Mouse (Mus musculus): ENCODE measurements around the gene Gramd1b.

Gene Gramd1b

GRCm38 (mm10) chr9:40268040-40268747, 263.0 kb downstream of the Gramd1b start:
- DNase-seq (ENCODE audit: low spot score) = peak; percentile 44

GRCm38 (mm10) chr9:40263874-40264273, 267.3 kb downstream of the Gramd1b start:
- no peak for DNase-seq (ENCODE audit: low spot score)

GRCm38 (mm10) chr9:40252459-40252858, 278.7 kb downstream of the Gramd1b start:
- DNase-seq (ENCODE audit: low spot score) = no peak

GRCm38 (mm10) chr9:40249106-40249505, 282.1 kb downstream of the Gramd1b start:
- DNase-seq (ENCODE audit: low spot score) = no peak

- DNase-seq (ENCODE audit: low spot score) = no peak
These were observed 284.5 kb downstream of the Gramd1b start for GRCm38 (mm10) chr9:40246702-40247101.

GRCm38 (mm10) chr9:40245974-40246665, 285.1 kb downstream of the Gramd1b start:
- DNase-seq (ENCODE audit: low spot score) = no peak

GRCm38 (mm10) chr9:40245466-40245865, 285.7 kb downstream of the Gramd1b start:
- DNase-seq (ENCODE audit: low spot score) = no peak
